14 mouse cellular contexts compared by ENCODE assay signal in the genomic region with DNA sequence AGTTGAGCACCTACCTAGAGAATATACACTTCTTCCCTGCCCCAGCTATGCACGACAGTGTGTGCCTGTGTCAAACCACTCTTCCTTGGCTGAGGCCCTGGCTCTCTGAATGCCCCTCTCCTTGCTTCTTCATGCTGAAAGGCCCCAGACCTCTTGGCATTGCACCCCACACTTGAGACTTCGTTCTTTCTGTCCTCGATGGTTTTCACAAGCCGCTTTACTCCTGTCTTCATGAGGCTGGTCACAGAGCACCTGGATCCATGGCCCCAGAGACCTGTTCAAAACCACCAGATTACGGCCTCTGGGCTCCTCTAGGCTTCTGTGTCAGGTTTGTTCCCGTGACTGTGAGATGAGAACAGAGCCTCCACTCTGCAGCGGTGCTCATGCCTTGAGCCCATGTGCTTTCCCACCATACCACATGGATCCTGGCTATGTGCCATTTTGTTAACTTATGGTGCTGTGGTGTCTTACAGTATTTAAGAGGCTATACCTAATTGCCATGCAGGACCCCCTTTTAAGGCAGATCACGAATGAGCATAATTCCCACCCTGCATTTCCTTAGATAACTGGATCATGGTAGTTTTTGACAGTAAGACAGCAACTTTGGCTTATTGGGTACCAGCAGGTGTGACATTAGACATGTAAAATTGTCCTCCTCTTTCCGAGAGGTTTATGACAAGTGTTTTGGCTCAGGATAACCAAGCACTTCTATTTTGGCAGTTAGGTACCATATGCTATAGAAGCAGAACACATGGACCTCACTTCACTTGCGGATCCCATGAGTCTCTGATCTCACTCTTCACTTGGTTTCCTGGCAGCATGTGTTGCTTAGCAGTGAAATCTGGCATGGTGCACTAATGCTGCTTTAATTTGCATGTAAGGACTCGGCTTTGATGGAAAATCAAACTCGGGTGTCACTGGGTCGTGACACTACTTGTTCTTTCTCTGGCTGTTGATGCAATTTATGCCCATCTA.
A peak's percentile ranks its signal among the peaks of the same experiment; 100 is the strongest.
DNase-seq lines count a peak whose midpoint lies in the region; ATAC-seq and TF ChIP-seq lines count a peak whose summit lies in the region.
"Had no signal": no experiment of that assay in that cellular context is flagged by ENCODE, and none has a peak within 500 bp of the region (broad histone marks: within the 10 kb centered on the region; RNA-seq: fewer than 3 reads in every experiment).

No protein-coding gene starts in this region.

- H3K9me3 ChIP-seq in hindbrain, postnatal 0 days (ENCODE audit: low read length): no peaks in the 10 kb centered on the region
- no peaks in the 10 kb centered on the region for H3K9me3 ChIP-seq in hindbrain, embryonic 12.5 days (replicated peaks)
- H3K9me3 ChIP-seq in kidney, embryonic 16.5 days (ENCODE audit: low read length): no peaks in the 10 kb centered on the region
- H3K9me3 ChIP-seq: heart, embryonic 13.5 days; hindbrain, embryonic 15.5 days; midbrain, embryonic 12.5 days; neural tube, embryonic 13.5 days had no signal

- WGBS in hindbrain, postnatal 0 days: 67% methylated on average over 13 of the region's 13 CpGs
- WGBS in hindbrain, embryonic 12.5 days: 92% methylated on average over 13 of the region's 13 CpGs
- 91% methylated on average over 13 of the region's 13 CpGs for WGBS in kidney, embryonic 16.5 days

- no peak for TF ChIP-seq CTCF in hindbrain, postnatal 0 days (IDR thresholded peaks at IDR 0.05; ENCODE audit: low read depth)

- H3K4me3 ChIP-seq in hindbrain, postnatal 0 days (ENCODE audit: low read length): no peak overlapping the region
- H3K4me3 ChIP-seq in hindbrain, embryonic 12.5 days: no peak overlapping the region
- no peak overlapping the region for H3K4me3 ChIP-seq in kidney, embryonic 16.5 days (ENCODE audit: low read length)
- H3K4me3 ChIP-seq: heart, embryonic 13.5 days; hindbrain, embryonic 15.5 days; midbrain, embryonic 12.5 days; neural tube, embryonic 13.5 days had no signal

- peak; percentile 79 for ATAC-seq in hindbrain, postnatal 0 days
- no peak for ATAC-seq in hindbrain, embryonic 12.5 days (ENCODE audit: low FRiP score)
- no peak for ATAC-seq in kidney, embryonic 16.5 days (ENCODE audit: low FRiP score, low TSS enrichment)

- no peak overlapping the region for H3K4me2 ChIP-seq in hindbrain, postnatal 0 days (ENCODE audit: low read depth, low read length)
- H3K4me2 ChIP-seq in hindbrain, embryonic 12.5 days (replicated peaks): no peak overlapping the region
- H3K4me2 ChIP-seq in kidney, embryonic 16.5 days (replicated peaks; ENCODE audit: low read depth, low read length): no peak overlapping the region
- H3K4me2 ChIP-seq: heart, embryonic 13.5 days; hindbrain, embryonic 15.5 days; midbrain, embryonic 12.5 days; neural tube, embryonic 13.5 days had no signal

- DNase-seq in cerebellum, adult 18-20 months: peak; percentile 20 to 33
- DNase-seq in cerebellum, postnatal 4 days (ENCODE audit: low spot score in 2 of 2): no peak
- peak; percentile 73 for DNase-seq in hindbrain, postnatal 0 days (ENCODE audit: low spot score)
- peak; percentile 42 for DNase-seq in brain, embryonic 18.5 days (ENCODE audit: low read depth, low spot score)
- peak; percentile 75 for DNase-seq in layer of hippocampus, adult 9-10 months (ENCODE audit: low spot score)
- DNase-seq in thymus, postnatal 14 days: no peak
- DNase-seq: adrenal gland, postnatal 10 days; kidney, adult 8-10 months had no signal

- peaks cover 55% of the 10 kb centered on the region for H3K36me3 ChIP-seq in hindbrain, postnatal 0 days (ENCODE audit: insufficient read depth, low read length)
- peaks cover 88% of the 10 kb centered on the region for H3K36me3 ChIP-seq in hindbrain, embryonic 12.5 days
- peaks cover 83% of the 10 kb centered on the region for H3K36me3 ChIP-seq in kidney, embryonic 16.5 days (ENCODE audit: insufficient read depth, low read length)

- H3K4me1 ChIP-seq in hindbrain, postnatal 0 days (ENCODE audit: insufficient read depth, low read length): no peaks in the 10 kb centered on the region
- H3K4me1 ChIP-seq in hindbrain, embryonic 12.5 days: no peaks in the 10 kb centered on the region
- no peaks in the 10 kb centered on the region for H3K4me1 ChIP-seq in kidney, embryonic 16.5 days (ENCODE audit: insufficient read depth, low read length)
- H3K4me1 ChIP-seq: heart, embryonic 13.5 days; hindbrain, embryonic 15.5 days; midbrain, embryonic 12.5 days; neural tube, embryonic 13.5 days had no signal

- H3K27me3 ChIP-seq in hindbrain, postnatal 0 days (ENCODE audit: insufficient read depth, low read length): no peaks in the 10 kb centered on the region
- H3K27me3 ChIP-seq in hindbrain, embryonic 12.5 days: no peaks in the 10 kb centered on the region
- no peaks in the 10 kb centered on the region for H3K27me3 ChIP-seq in kidney, embryonic 16.5 days (ENCODE audit: insufficient read depth, low read length)
- H3K27me3 ChIP-seq: heart, embryonic 13.5 days; hindbrain, embryonic 15.5 days; midbrain, embryonic 12.5 days; neural tube, embryonic 13.5 days had no signal

- H3K9ac ChIP-seq in hindbrain, postnatal 0 days (replicated peaks; ENCODE audit: low read length): no peak overlapping the region
- H3K9ac ChIP-seq in hindbrain, embryonic 12.5 days: no peak overlapping the region
- H3K9ac ChIP-seq in kidney, embryonic 16.5 days (replicated peaks; ENCODE audit: low read length): no peak overlapping the region
- H3K9ac ChIP-seq: heart, embryonic 13.5 days; hindbrain, embryonic 15.5 days; midbrain, embryonic 12.5 days; neural tube, embryonic 13.5 days had no signal

- H3K27ac ChIP-seq in hindbrain, postnatal 0 days: no peak overlapping the region
- H3K27ac ChIP-seq in hindbrain, embryonic 12.5 days: no peak overlapping the region
- no peak overlapping the region for H3K27ac ChIP-seq in kidney, embryonic 16.5 days (ENCODE audit: low read length)
- H3K27ac ChIP-seq: heart, embryonic 13.5 days; hindbrain, embryonic 15.5 days; midbrain, embryonic 12.5 days; neural tube, embryonic 13.5 days had no signal

Comparison
In these comparisons a context has a peak if more than half of its experiments do, and no peak if none do; other contexts are left out.
1. DNase-seq: peak in cerebellum, adult 18-20 months (2 of 2), hindbrain, postnatal 0 days (single experiment), brain, embryonic 18.5 days (single experiment) and layer of hippocampus, adult 9-10 months (single experiment); none in cerebellum, postnatal 4 days (0 of 2) and thymus, postnatal 14 days (single experiment).